16 mouse cellular contexts compared by ENCODE assay signal in the genomic region with DNA sequence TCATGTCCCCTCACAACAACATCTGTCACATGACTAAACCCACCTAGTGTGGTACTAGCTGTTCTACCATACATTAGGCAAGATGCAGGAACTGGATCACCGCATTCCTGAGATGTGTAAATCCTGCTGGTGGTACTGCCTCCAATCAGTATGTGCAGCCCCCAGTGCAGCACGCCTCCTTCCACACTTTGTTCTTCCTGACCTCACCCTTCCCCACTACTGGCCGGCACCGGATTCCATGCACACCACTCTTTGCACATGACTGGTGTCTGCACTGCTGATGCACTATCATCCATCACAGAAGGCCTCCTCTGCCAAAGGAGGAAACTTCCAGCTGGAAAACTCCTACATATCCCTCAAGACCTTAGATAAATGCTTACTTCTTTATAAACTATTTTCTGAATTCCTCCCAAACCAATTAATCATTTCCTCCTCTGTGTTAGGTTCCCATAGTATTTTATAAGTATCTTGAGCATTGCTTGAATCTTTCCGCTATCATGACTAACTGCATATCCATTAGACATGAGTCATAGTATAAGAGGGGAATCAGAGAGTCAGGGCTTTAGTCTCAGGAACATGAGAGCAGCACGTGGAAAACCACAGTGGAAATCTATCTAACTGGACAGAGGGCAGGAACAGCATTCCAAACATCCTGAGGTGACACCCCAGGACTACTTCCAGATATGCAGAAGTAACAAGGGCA.
A peak's percentile ranks its signal among the peaks of the same experiment; 100 is the strongest.
DNase-seq lines count a peak whose midpoint lies in the region; ATAC-seq and TF ChIP-seq lines count a peak whose summit lies in the region.
"Had no signal": no experiment of that assay in that cellular context is flagged by ENCODE, and none has a peak within 500 bp of the region (broad histone marks: within the 10 kb centered on the region; RNA-seq: fewer than 3 reads in every experiment).

No protein-coding gene starts in this region.

- no peak overlapping the region for H3K4me3 ChIP-seq in C2C12 (ENCODE audit: insufficient read depth, poor library complexity, severe bottlenecking)
- H3K4me3 ChIP-seq in stomach, embryonic 15.5 days (replicated peaks), result no peak overlapping the region
- H3K4me3 ChIP-seq in forebrain, embryonic 16.5 days (replicated peaks; ENCODE audit: low read length), result no peak overlapping the region
- H3K4me3 ChIP-seq: forebrain, embryonic 13.5 days; liver, embryonic 13.5 days had no signal

- no peak for TF ChIP-seq CTCF in C2C12 (IDR thresholded peaks at IDR 0.05; ENCODE audit: control insufficient read depth, insufficient read depth, insufficient read length)

- no peak overlapping the region for H3K4me2 ChIP-seq in stomach, embryonic 15.5 days
- H3K4me2 ChIP-seq in forebrain, embryonic 16.5 days (ENCODE audit: low read length), result no peak overlapping the region
- H3K4me2 ChIP-seq: forebrain, embryonic 13.5 days; liver, embryonic 13.5 days had no signal

- no peak overlapping the region for H3ac ChIP-seq in C2C12 (ENCODE audit: control insufficient read depth, insufficient read length, low read depth)

- peaks cover 16% of the 10 kb centered on the region for H3K4me1 ChIP-seq in stomach, embryonic 15.5 days
- H3K4me1 ChIP-seq in forebrain, embryonic 16.5 days (replicated peaks; ENCODE audit: control insufficient read depth, insufficient read depth, low read length), result peaks cover 37% of the 10 kb centered on the region
- H3K4me1 ChIP-seq: liver, embryonic 13.5 days had no signal

- H3K36me3 ChIP-seq in C2C12 (ENCODE audit: control insufficient read depth, insufficient read depth), result no peaks in the 10 kb centered on the region
- H3K36me3 ChIP-seq in stomach, embryonic 15.5 days, result no peaks in the 10 kb centered on the region
- no peaks in the 10 kb centered on the region for H3K36me3 ChIP-seq in forebrain, embryonic 16.5 days (ENCODE audit: control insufficient read depth, insufficient read depth)
- H3K36me3 ChIP-seq: liver, embryonic 13.5 days had no signal

- peak; percentile 68 for ATAC-seq in stomach, embryonic 15.5 days (ENCODE audit: insufficient read depth, low FRiP score, low read depth)
- no peak for ATAC-seq in forebrain, embryonic 16.5 days
- ATAC-seq: forebrain, embryonic 13.5 days; hindbrain, postnatal 0 days had no signal

- peak; percentile 17 to 31 for DNase-seq in kidney, postnatal 4 days
- DNase-seq in kidney, adult 9 months, result no peak
- DNase-seq in NIH3T3 (ENCODE audit: low read depth), result peak; percentile 67
- DNase-seq in natural killer cell, adult 2 months (ENCODE audit: low spot score in 2 of 2), result no peak
- DNase-seq: cerebellum, adult 11-12 months; heart, postnatal 10 days; kidney, postnatal 10 days; left cerebral cortex, postnatal 4 days; liver, embryonic 13.5 days; right cerebral cortex, adult 18-20 months; thymus, adult 2 months had no signal

- H3K79me3 ChIP-seq in C2C12 (ENCODE audit: low read depth), result no peaks in the 10 kb centered on the region

- no peaks in the 10 kb centered on the region for H3K27me3 ChIP-seq in C2C12 (ENCODE audit: control insufficient read depth, insufficient read depth, insufficient read length)
- no peaks in the 10 kb centered on the region for H3K27me3 ChIP-seq in stomach, embryonic 15.5 days (replicated peaks)
- no peaks in the 10 kb centered on the region for H3K27me3 ChIP-seq in forebrain, embryonic 16.5 days (replicated peaks; ENCODE audit: control insufficient read depth, insufficient read depth, low read length)
- H3K27me3 ChIP-seq: forebrain, embryonic 13.5 days; liver, embryonic 13.5 days had no signal

- no peaks in the 10 kb centered on the region for H3K79me2 ChIP-seq in C2C12 (ENCODE audit: control insufficient read depth, insufficient read depth)

- no peaks in the 10 kb centered on the region for H3K9me3 ChIP-seq in stomach, embryonic 15.5 days
- no peaks in the 10 kb centered on the region for H3K9me3 ChIP-seq in forebrain, embryonic 16.5 days (ENCODE audit: control insufficient read depth, low read length)
- H3K9me3 ChIP-seq: forebrain, embryonic 13.5 days; liver, embryonic 13.5 days had no signal

- peak overlapping the region; percentile 22; the same call in 1 of the 2 replicates for H3K27ac ChIP-seq in stomach, embryonic 15.5 days
- no peak overlapping the region for H3K27ac ChIP-seq in forebrain, embryonic 16.5 days (ENCODE audit: low read length)
- H3K27ac ChIP-seq: forebrain, embryonic 13.5 days; hindbrain, postnatal 0 days; liver, embryonic 13.5 days had no signal

- H3K9ac ChIP-seq in stomach, embryonic 15.5 days, result no peak overlapping the region
- H3K9ac ChIP-seq in forebrain, embryonic 16.5 days (replicated peaks; ENCODE audit: low read depth, low read length), result no peak overlapping the region
- H3K9ac ChIP-seq: forebrain, embryonic 13.5 days; liver, embryonic 13.5 days had no signal

- 48% methylated on average over 6 of the region's 6 CpGs for WGBS in stomach, embryonic 15.5 days
- 88% methylated on average over 6 of the region's 6 CpGs for WGBS in forebrain, embryonic 16.5 days

TF ChIP-seq in C2C12, 6 proteins besides CTCF, POLR2A, EP300 and RAD21:
- TF ChIP-seq USF1 (IDR thresholded peaks at IDR 0.05; ENCODE audit: low read depth) (peak; percentile 83), MYOG (IDR thresholded peaks at IDR 0.05; ENCODE audit: control insufficient read depth, extremely low read depth, insufficient read length) (no peak), MYOD1 (IDR thresholded peaks at IDR 0.05; ENCODE audit: control insufficient read depth, insufficient read length, low read depth) (no peak), CEBPB (IDR thresholded peaks at IDR 0.05; ENCODE audit: low read depth) (no peak), FOSL1 (IDR thresholded peaks at IDR 0.05; ENCODE audit: insufficient read depth, low read length, poor library complexity, severe bottlenecking) (no peak), MAX (IDR thresholded peaks at IDR 0.05) (peak; percentile 96)
TF ChIP-seq in C2C12: peak in this region for 2.

Comparison
In these comparisons a context has a peak if more than half of its experiments do, and no peak if none do; other contexts are left out.
1. DNase-seq: peak in kidney, postnatal 4 days (2 of 2) and NIH3T3 (single experiment); none in kidney, adult 9 months (single experiment) and natural killer cell, adult 2 months (0 of 2).